Mouse (Mus musculus): ENCODE measurements around the gene E2f6. TPM values are rescaled to one million over a fixed set of nuclear protein-coding genes. Genes with fewer than 3 reads are reported as not detected.

The E2f6 gene
- polyA plus RNA-seq, 1 experiment, result 3.8 TPM

DNA sequence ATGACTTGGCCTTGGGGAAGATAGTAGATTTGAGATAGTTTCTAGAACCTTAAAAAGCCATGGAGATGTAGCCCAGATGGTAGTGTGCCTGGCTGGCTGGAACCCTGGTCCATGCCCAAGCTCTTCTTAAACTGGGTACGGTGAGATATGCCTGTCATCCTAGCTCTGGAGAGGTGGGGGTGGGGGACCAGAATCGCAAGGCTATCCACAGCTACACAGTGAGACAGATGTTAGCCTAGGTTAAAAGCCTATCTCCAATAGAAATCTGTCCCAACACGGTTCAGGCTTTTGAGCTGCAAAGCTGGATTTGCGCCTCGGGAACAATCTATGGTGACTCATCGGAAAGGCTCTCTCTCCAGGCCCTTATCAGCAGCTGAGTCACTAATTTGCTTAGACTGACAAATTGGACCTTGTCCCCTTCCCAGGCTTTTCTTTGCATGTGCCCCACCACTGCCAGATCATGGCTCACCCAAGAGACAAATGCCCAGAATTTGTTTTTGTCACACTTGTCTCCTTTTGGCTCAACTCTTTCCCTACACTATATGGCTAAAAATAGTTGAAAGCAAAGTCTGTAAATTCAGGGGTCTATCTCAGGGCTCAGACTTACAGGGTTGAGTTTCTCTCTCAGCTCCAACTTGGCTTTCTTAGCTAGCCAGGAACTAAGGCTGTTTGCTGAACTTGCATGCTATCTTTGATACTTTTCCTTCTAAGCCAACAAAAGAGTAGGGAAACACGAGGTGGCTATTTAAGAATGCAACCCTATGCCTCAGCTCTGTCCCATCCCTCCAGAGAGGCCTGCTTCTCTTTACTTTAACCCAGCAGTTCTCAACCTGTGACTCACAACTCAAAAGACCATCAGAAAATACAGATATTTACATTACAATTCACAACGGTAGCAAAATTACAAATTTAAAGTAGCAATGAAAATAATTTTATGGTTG is 30.3 kb downstream of the E2f6 start:
- Histone ChIP-seq H3K36me3 (replicated peaks; ENCODE audit: low read length) (peaks cover 3% of the 10 kb centered on the region), H3K27me3 (replicated peaks) (peaks cover 11% of the 10 kb centered on the region), H3K4me1 (peaks cover 25% of the 10 kb centered on the region), H3K4me3 (replicated peaks) (no peak overlapping the region), H3K9me3 (peaks cover 19% of the 10 kb centered on the region)
- no peak for TF ChIP-seq GATA1 (IDR thresholded peaks at IDR 0.05; ENCODE audit: borderline replicate concordance, low read length)
- TF ChIP-seq FLI1 (IDR thresholded peaks at IDR 0.05; ENCODE audit: low read length), result no peak

DNA sequence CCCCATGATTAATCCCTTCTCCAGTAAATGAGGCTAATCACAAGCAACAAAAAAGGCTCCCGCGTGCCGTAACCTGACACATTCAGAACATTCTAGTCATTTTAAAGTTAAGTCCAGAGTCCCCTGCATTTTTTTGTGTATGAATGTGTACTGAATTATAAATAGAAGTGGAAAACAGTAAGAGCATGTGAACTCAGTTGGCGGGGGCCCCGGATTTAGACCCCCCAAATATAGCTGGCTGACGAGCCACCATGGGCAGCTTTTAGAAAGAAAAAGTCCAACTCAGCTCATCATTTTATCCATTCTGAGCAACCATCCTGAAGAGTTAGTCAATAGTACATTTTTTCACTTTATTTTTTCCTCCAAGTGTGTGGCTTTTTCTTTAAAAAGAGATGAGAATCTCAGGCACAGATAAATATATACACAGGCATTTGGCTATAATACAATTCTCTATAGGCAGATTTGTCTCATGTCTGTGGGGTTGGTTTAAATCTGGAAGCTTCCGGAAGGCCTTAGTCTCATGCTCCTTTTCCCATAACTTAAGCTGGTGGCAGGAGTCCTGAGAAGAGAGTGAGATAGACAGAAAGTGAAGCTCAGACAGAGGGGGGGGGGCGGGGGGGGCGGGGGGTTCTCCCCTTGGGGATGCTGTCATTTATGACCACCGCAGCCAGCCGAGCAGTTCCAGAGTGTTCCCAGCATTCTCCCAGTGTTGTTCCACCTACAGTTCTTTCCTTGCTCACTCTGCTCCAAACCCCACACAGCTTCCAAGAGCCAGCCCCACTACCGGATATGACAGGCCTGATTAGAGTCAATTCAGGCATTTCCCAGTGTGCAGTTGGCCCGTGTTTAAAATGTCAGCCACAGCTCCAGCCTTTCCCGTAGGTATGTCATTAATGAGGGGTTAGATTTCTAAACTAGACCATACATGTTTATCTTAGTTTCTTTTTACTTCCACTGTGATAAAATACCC is 34.1 kb downstream of the E2f6 start:
- no peaks in the 10 kb centered on the region for H3K36me3 ChIP-seq (replicated peaks; ENCODE audit: low read length)
- peaks cover 33% of the 10 kb centered on the region for H3K4me1 ChIP-seq
- H3K4me3 ChIP-seq (replicated peaks), result no peak overlapping the region
- H3K27me3 ChIP-seq (replicated peaks), result peaks cover 12% of the 10 kb centered on the region
- no peak for TF ChIP-seq GATA1 (IDR thresholded peaks at IDR 0.05; ENCODE audit: borderline replicate concordance, low read length)
- TF ChIP-seq FLI1 (IDR thresholded peaks at IDR 0.05; ENCODE audit: low read length), result no peak
- peaks cover 7% of the 10 kb centered on the region; the same call in 1 of the 2 replicates for H3K9me3 ChIP-seq

DNA sequence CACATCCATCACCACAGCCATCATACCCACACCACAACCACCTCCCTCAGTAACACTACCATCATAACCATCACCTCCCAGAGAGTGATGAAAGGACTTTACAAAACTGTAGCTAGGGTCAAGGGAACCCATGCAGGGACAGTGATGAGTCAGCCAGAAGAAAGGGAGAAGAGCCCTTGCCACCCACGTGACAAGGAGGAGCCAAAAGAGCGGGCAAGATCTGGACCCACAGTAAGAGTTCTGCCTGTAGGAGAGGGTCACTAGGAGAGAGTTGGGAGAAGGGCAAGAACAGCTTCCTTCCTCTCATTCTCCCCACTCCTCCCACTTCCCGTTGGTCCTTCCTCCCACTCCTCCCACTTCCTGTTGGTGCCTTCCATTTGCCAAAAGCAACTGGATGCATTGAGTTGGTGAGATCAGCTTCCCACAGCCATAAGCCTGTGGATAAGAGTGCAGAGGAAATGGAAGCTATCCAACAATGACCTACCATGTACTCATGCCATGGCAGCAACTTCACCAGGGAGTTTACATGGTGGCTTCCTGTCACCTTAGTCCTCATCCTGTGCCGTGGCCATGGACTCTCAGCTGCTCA is 36.5 kb downstream of the E2f6 start:
- no peaks in the 10 kb centered on the region for H3K36me3 ChIP-seq (replicated peaks; ENCODE audit: low read length)
- peaks cover 6% of the 10 kb centered on the region; the same call in 1 of the 2 replicates for H3K9me3 ChIP-seq
- H3K4me3 ChIP-seq (replicated peaks), result no peak overlapping the region
- peaks cover 20% of the 10 kb centered on the region for H3K27me3 ChIP-seq (replicated peaks)
- TF ChIP-seq GATA1 (IDR thresholded peaks at IDR 0.05; ENCODE audit: borderline replicate concordance, low read length), result no peak
- peaks cover 37% of the 10 kb centered on the region for H3K4me1 ChIP-seq

DNA sequence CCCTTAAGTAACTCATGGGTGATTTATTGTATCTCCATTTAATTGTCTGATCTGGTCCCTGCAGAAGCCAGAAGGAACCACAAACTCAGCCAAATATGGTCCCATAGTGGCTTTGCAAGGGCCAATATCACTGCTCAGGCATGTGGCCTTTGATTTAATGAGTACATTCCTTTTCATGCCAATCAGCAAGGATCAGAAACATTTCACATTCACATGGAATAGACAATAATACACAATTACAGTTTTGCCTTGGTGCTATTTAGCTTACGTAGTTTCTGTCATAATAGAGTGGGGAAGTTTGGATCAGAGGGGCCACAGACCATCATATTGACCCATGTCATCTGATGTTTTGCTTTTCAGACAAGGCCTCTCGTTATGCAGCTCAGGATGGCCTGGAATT is 37.7 kb downstream of the E2f6 start:
- H3K27me3 ChIP-seq (replicated peaks), result peaks cover 14% of the 10 kb centered on the region
- no peak overlapping the region for H3K4me3 ChIP-seq (replicated peaks)
- TF ChIP-seq FLI1 (IDR thresholded peaks at IDR 0.05; ENCODE audit: low read length) (no peak), GATA1 (IDR thresholded peaks at IDR 0.05; ENCODE audit: borderline replicate concordance, low read length) (no peak)
- peaks cover 39% of the 10 kb centered on the region for H3K4me1 ChIP-seq
- no peaks in the 10 kb centered on the region for H3K36me3 ChIP-seq (replicated peaks; ENCODE audit: low read length)
- peaks cover 6% of the 10 kb centered on the region; the same call in 1 of the 2 replicates for H3K9me3 ChIP-seq

DNA sequence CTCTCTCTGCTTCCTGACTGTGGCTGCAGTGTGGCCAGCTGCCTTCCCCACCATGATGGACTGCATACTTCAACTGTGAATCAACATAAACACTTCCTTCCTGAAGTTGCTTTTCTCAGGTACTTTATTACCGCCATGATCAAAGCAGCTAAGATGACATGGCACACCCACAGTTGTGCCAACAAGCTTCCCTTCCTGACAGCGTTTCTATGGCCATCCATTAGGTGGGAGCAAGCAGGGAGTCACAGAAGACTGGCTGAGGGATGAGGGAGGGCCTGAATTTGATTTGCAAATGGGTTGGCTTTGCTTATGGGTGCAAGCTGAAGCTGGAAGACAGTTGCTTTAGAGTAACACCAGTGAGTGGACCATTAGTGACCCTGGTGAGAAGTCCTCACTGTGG is 39.1 kb downstream of the E2f6 start:
- H3K27me3 ChIP-seq (replicated peaks), result peaks cover 10% of the 10 kb centered on the region

DNA sequence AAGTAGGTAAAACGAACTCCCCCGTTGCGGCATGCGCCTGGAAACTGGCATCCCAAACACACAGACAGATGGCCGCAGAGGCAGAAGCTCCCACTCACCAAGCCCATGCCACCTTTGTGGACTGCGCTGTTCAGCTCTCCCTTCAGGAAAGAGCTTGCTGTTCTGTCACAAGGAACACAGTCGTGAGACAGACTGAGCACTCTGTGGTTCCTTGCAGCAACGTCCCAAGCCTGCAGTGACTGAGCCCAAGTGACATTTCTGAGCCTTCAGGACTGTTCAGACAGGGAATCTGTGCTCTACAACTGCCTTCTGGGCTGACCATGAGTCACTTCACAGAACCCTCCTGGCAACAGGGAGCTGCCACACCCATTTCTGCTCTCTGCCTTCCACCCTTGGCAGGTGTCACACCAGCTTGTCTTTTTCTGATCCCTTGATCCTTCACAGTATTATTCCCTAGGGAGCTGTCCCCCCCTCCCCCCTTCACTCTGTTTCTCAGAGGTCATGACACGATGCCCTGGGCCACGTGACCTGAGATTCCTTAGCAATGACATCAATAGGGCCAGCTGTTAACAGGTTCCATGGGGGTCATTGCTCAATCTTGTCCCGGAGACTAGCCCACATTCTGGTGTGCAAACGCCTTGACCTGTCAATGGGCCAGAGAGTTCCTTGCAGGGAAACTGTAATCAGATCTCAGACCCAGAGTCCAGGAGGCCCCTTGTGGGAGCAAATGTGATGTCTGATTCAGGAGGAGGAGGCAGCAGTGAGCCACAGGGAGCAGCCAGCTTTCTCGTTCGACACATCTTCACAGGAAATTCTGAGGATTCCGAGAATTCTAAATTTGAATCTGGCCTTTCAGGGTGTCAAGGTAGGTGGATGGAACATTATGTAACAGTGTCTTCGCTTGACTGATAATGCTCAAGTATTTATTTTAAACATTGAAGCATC is 39.9 kb downstream of the E2f6 start:
- TF ChIP-seq FLI1 (IDR thresholded peaks at IDR 0.05; ENCODE audit: low read length) (no peak), GATA1 (IDR thresholded peaks at IDR 0.05; ENCODE audit: borderline replicate concordance, low read length) (no peak)
- no peak overlapping the region for H3K4me3 ChIP-seq (replicated peaks)
- H3K27me3 ChIP-seq (replicated peaks), result peaks cover 10% of the 10 kb centered on the region
- peaks cover 43% of the 10 kb centered on the region for H3K4me1 ChIP-seq
- no peaks in the 10 kb centered on the region for H3K36me3 ChIP-seq (replicated peaks; ENCODE audit: low read length)
- H3K9me3 ChIP-seq, result peaks cover 6% of the 10 kb centered on the region; the same call in 1 of the 2 replicates

More for the DNA sequence above, 39.1 kb downstream of the E2f6 start:
- Histone ChIP-seq H3K4me3 (replicated peaks) (peak overlapping the region; percentile 44), H3K36me3 (replicated peaks; ENCODE audit: low read length) (no peaks in the 10 kb centered on the region), H3K9me3 (peaks cover 6% of the 10 kb centered on the region; the same call in 1 of the 2 replicates), H3K4me1 (peaks cover 43% of the 10 kb centered on the region)
- TF ChIP-seq GATA1 (IDR thresholded peaks at IDR 0.05; ENCODE audit: borderline replicate concordance, low read length) (no peak), FLI1 (IDR thresholded peaks at IDR 0.05; ENCODE audit: low read length) (no peak)

DNA sequence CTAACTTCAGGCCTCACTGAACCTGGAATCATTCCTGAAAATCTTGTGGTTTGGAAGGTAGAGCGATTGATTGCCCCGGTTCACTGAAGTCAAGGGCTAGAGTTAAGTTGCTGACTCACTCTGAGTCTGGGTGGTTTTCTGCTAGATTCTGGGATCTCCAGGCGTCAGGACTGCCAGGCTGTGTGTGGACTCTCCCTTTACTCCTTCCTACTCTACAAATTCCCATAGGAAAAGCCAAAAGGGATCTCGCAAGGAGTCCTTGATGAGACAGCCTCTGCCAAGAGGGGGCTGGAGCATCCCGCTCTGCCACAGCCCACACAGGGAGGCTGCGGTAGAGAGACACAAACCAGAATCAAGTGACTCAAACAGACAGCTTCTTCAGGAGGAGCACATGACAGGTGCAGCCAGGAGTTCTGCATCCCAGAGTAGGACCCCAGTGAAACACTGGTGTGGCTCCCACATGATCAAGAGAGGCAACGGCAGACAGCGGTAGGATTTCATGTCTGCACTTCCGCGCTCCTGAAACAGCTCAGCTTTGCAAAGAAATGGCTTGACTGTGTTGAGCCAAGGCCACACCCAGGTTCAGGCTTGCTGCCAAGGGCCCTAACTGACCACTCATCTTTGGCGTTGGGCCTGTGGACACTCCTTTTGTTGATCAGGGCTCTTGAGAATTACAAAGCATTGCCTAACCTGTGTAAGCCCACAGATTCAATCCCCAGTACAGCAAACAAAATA is 42.8 kb downstream of the E2f6 start:
- Histone ChIP-seq H3K36me3 (replicated peaks; ENCODE audit: low read length) (no peaks in the 10 kb centered on the region), H3K4me1 (peaks cover 35% of the 10 kb centered on the region), H3K27me3 (replicated peaks) (peaks cover 19% of the 10 kb centered on the region), H3K4me3 (replicated peaks) (no peak overlapping the region), H3K9me3 (peaks cover 5% of the 10 kb centered on the region)
- TF ChIP-seq GATA1 (IDR thresholded peaks at IDR 0.05; ENCODE audit: borderline replicate concordance, low read length) (no peak), FLI1 (IDR thresholded peaks at IDR 0.05; ENCODE audit: low read length) (no peak)

Measured in megakaryocyte, embryonic 14.5 days (primary cell).